Mouse (Mus musculus): ENCODE data around the gene Gm45799. TPM values are rescaled to one million over a fixed set of nuclear protein-coding genes. Genes with fewer than 3 reads are reported as not detected.
A peak's percentile ranks its signal among the peaks of the same experiment; 100 is the strongest.

Gene Gm45799
- polyA plus RNA-seq (2012; rRNA removed): 235 and 264 TPM in 2 replicates

DNA sequence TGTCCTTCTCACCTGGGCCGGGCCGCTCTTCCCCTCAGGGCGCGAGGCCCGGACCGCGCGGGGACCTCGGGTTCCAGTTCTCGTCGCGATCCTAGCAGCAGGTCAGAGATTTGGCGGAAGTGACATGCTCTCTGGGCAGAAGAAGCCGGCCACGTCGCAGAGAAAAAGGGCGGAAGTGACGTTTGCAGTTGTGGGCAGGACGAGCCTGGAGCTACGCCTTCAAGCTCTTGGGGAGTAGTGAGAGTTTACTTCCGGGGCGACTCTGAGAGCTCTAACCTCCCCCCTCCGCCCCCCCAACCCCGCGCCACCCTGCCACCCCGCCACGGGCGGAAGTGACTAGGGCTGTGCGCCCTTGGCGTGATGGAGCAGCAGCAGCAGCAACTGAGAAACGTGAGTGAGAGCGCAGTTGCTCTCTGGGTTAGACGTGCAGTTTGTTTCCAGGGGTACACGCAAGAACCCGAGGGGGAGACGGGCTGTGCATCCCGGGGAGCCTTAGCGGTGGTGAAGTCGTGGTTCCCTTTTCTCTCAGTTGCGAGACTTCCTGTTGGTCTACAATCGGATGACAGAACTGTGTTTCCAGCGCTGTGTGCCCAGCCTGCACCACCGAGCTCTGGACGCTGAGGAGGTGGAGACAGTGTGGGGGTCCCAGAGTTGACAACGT is at the start of gene Gm45799, which contains the start of gene Arfip2:
Gm45799 (plus strand) TSS at position 320 of the 661 bp plus-strand sequence.
Arfip2 (minus strand) TSS at position 184 of the 661 bp plus-strand sequence.
- peak; percentile 99 for DNase-seq (ENCODE audit: low read depth, low spot score)
- WGBS: under 1% methylated on average over 45 of the region's 45 CpGs

DNA sequence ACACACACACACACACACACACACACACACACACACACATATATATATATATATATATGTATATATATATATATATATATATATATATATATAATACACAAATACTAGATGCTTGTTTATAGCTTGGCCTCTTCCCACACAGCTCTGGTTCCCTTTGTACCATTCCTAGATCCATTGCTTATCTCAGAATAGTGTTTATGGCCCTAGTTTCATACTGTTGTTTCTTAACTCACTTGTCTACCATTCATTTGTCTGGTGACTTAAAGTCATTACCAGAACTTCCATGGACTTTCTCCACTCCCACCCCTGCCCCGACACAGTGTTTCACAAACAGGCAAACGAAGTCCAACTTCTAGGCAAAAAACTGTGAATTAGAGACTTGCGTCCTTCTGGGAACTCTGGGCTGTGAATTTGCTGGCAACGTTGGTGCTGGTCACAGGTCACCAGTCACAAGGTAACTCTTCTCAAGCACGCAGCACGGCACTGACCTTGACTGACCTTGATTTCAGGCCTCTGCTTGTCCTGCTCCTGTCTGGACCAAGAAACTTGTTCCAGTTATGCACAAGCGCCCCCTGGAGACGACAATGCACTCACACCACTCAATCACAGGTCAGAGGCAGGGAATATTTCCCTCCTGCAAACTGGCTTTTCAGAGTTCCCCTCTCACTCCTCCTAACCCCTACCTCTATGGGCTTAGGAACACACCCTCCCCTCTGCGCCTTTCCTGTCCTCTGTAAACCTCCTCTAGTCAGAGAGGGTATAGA is 37.3 kb upstream of the Gm45799 start:
- 37% methylated on average over 9 of the region's 9 CpGs for WGBS

DNA sequence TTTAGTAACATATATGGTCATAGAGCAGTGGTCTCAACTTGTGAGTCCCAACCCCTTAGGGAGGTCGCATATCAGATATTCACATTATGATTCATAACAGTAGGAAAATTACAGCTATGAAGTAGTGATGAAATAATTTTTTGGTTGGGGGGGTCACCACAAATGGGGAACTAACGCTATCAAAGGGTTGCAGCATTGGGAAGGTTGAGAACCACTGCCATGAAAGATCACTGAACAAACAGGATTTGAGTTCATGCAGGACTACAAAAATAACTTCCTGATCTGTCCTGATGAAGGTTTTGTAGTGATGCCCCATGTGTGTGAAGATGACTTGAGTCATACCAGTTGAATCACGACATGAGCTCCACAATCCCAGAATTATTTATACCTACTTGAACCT is 31.9 kb upstream of the Gm45799 start:
- WGBS: 71% methylated on average over 3 of the region's 3 CpGs
- no peak for DNase-seq (ENCODE audit: low read depth, low spot score)

More for the DNA sequence above, 37.3 kb upstream of the Gm45799 start:
- DNase-seq (ENCODE audit: low read depth, low spot score): peak; percentile 13

- DNase-seq (ENCODE audit: low read depth, low spot score): no peak
- 83% methylated on average over 1 of the region's 1 CpGs for WGBS
Observed at GRCm38 (mm10) chr7:105611767-105612166, 28.6 kb upstream of the Gm45799 start.

DNA sequence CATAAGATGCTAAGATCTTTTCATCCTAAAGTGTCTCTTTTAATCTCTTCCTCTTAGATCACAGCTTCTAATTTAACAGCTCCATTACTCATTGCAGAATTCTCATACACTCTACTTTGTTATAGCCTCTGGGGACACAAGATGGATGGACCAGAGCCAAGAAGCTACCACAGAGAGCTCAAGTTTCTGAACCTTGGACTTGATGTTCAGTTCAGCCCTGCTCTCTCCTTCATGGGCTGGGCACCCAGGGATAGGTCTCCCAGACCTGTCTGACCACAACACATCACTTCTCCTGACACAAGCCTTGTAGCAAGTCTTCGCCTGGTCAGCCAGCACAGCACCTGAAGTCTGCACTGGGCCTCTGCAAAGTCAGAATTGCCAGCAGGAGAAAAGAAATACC is 26.0 kb upstream of the Gm45799 start:
- no peak for DNase-seq (ENCODE audit: low read depth, low spot score)
- WGBS: 90% methylated on average over 1 of the region's 1 CpGs

GRCm38 (mm10) chr7:105615720-105616119 is 24.6 kb upstream of the Gm45799 start:
- WGBS: 79% methylated on average over 1 of the region's 1 CpGs
- DNase-seq (ENCODE audit: low read depth, low spot score): no peak

DNA sequence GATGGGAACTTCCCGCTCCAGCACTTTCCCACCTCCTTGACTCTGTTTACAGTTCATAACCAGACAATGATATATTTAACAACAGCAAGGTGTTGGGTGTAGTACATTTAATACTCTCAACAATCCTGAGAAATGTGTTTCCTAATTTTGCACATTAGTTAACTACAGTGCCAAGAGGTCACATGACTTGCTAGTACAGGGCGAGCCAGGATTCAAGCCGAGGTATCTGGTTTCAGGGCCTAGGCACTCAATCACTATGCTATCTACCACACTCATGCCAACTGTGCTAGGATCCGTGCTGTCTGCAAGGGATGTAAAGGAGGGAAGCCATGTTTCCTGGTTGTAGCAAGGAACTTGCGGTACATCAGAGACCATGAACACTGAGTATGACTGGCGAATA is 23.8 kb upstream of the Gm45799 start:
- WGBS: 81% methylated on average over 6 of the region's 6 CpGs
- DNase-seq (ENCODE audit: low read depth, low spot score): no peak

GRCm38 (mm10) chr7:105617810-105618209 is 22.5 kb upstream of the Gm45799 start:
- 96% methylated on average over 22 of the region's 22 CpGs for WGBS

DNA sequence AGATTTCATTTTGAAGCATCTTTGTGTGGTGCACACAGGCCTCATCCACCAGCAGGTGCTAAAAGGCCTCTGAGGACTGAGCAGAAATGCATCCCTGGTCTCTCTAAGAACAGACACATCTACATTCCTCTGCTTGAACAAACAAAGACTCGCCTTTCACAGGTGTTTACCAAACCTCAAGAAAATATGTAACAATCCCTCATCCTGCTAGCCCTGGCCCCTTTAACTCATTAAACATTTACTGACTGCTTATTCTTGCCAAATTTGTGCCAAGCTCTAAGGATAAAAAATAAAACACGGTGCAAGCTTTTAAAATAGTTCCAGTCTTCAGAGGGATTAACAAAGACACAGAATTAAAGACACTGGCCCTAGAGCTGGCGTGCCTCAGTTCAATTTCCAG is 20.7 kb upstream of the Gm45799 start:
- no peak for DNase-seq (ENCODE audit: low read depth, low spot score)
- 39% methylated on average over 3 of the region's 3 CpGs for WGBS

More at GRCm38 (mm10) chr7:105617810-105618209, 22.5 kb upstream of the Gm45799 start:
- no peak for DNase-seq (ENCODE audit: low read depth, low spot score)

GRCm38 (mm10) chr7:105621053-105621452 is 19.3 kb upstream of the Gm45799 start:
- 78% methylated on average over 4 of the region's 4 CpGs for WGBS
- DNase-seq (ENCODE audit: low read depth, low spot score): no peak

GRCm38 (mm10) chr7:105621646-105622292 is 18.6 kb upstream of the Gm45799 start:
- WGBS: 58% methylated on average over 8 of the region's 8 CpGs
- DNase-seq (ENCODE audit: low read depth, low spot score): no peak

DNA sequence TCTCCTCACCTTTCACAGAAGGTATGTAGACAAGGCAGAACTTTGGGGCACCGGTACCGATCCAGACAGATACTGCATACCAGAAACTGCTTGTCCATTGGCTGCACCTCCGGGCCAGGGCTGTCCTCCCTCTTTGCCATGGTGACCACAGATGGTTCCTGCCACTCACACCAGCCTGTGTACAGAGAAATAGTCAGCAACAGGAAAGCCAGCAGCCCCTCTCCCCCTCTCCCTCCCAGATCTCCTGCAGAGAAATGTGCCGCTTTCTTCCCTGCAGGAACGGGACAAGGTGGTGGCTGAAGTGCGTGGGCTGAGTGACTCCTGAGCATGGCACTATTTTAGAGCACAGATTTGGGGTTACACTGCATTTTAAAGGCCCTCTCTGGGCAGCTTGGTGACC is 15.0 kb upstream of the Gm45799 start:
- DNase-seq (ENCODE audit: low read depth, low spot score): no peak
- WGBS: 91% methylated on average over 6 of the region's 6 CpGs

GRCm38 (mm10) chr7:105628633-105629032 is 11.7 kb upstream of the Gm45799 start:
- WGBS: 11% methylated on average over 3 of the region's 3 CpGs
- DNase-seq (ENCODE audit: low read depth, low spot score): no peak

DNA sequence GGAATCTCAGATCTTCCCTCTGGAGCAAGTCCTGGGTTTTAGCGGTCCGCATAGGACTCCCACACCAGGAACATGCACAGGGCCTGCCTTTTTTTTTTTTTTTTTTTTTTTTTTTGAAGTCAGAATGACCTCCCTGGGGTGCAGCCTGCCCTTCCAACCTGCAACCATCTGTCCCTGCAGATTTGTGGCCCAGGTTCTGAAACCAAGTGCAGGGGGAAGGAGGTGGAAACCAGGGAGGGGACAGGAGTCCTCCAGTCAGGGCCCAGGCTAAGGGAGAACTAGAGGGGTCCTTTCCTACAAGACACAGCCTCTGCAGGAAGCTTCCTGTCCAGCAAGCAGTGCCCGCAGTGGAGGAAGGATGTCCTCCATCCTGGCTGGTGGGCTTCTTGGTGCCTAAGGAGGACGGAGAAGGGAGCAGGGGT is 7.8 kb upstream of the Gm45799 start:
- no peak for DNase-seq (ENCODE audit: low read depth, low spot score)
- 26% methylated on average over 4 of the region's 4 CpGs for WGBS

- no peak for DNase-seq (ENCODE audit: low read depth, low spot score)
- WGBS: under 1% methylated on average over 71 of the region's 71 CpGs
Observed at GRCm38 (mm10) chr7:105633127-105633800, 7.1 kb upstream of the Gm45799 start, which contains the start of gene Trim3. TSS of gene Trim3 (minus strand) at chr7:105633571.

DNA sequence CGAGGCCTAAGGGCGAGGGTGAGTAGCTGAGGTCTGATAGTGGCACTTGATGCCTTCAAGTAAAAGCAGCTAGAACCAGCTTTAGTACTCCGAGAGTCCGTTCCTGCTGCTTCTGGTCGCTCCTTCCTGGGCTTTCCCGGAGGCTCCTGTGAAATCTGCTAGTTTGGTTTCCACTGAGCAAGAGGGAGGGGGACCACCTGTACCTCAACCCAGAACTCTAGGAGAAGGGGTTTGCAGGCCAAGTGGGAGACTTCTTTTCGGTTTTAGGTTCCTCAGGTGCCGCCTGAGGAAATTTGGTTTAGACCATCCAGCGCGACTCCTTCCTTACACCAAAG is 6.6 kb upstream of the Gm45799 start:
- no peak for DNase-seq (ENCODE audit: low read depth, low spot score)
- WGBS: 3% methylated on average over 10 of the region's 10 CpGs

GRCm38 (mm10) chr7:105634272-105634920 is 6.0 kb upstream of the Gm45799 start:
- WGBS: 50% methylated on average over 9 of the region's 9 CpGs
- no peak for DNase-seq (ENCODE audit: low read depth, low spot score)

GRCm38 (mm10) chr7:105635726-105636125 is 4.6 kb upstream of the Gm45799 start:
- DNase-seq (ENCODE audit: low read depth, low spot score): no peak
- 89% methylated on average over 2 of the region's 2 CpGs for WGBS

DNA sequence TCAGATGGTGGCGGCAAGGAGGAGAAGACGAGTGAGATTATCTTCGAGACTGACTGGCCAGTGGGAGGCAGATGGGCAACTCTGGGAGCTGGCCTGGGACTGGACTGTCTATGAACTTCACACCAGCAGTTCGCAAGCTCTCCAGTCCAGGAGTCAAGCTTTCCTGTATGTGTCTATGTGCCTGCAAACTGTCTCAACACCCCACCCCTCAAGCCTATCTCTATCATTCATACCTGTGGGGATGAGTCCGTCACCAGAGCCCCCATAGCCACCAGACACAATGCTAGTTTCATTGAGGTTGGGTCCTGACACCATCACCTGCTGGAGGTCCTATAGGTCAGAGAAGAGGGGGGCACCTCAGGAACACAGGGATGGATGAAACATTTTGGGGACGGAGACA is 1.6 kb upstream of the Gm45799 start:
- WGBS: 91% methylated on average over 6 of the region's 6 CpGs
- no peak for DNase-seq (ENCODE audit: low read depth, low spot score)
